Mouse (Mus musculus): ENCODE data around the gene Maml2.

DNA sequence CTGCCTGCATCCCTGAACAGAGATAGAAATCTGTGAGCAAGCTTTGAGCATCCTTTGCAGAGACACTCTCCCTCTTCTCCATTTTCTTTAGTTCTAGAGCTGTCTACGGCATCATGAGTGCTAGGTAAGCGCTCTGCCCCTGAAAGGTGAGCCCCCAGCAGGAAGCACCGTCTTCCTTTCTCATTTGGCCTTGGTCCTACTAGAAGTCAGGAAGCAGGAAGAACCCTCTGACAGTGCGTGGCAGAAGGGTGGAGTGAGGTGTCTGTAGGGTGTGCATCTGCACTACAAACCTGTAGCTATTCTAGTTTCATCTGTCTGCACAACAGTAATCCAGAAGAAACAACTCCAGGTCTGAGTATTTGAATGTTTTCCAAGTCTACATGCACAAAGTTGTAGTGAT, 232.8 kb downstream of the Maml2 start:
- TF ChIP-seq CTCF (IDR thresholded peaks at IDR 0.05; ENCODE audit: extremely low read depth, insufficient read depth, low read length): no peak
- TF ChIP-seq POLR2A (IDR thresholded peaks at IDR 0.05; ENCODE audit: extremely low read depth, insufficient read depth, low read length): no peak

All from cortical plate, adult 2 months (tissue).